Mouse (Mus musculus): ENCODE data around the gene Creb3l1. TPM values are rescaled to one million over a fixed set of nuclear protein-coding genes. Genes with fewer than 3 reads are reported as not detected.

Gene Creb3l1
- polyA plus RNA-seq, 1 experiment from 2014 or later = 3.6 TPM

DNA sequence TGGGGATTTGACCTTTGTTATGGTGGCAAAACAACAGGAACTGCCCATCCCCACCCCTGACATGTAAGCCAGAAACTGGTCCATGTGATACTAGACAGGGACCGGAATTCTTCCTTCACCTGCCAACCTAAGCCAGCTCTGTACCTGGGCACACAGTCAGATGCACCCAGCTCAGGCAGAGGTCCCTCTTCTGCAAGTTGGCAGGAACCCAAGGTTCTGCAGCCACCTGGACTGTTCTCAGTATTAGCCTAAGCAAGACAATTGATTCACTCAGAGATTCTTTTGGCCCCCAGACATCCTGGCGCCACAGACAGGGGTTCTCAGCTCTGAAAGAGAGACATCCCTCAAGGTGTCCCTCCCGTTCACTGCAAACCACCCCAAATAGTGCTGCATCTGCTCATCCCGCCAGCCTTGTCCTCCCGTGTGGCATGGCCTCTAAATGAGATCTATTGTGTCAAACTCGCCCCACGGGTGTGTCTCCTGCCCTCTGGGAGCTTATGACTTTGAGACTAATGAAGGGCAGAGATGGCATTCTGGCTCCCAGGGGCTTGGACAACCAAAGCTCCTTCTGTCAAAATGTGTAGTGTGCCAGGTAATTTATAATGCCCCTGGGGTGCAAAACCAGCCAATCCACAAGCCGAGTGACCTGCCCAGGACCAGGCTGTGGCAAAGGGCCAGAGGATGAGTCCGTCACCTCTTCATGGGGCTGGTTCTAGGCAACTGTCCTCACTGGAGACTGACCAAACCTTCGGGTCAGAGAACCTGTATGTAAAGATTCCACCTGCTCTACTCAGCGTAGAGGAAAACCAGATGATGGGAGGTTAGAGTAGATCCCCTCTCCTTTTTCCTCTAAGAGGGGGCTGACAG is 64.5 kb downstream of the Creb3l1 start:
- DNase-seq (ENCODE audit: low read depth, low spot score) = no peak
- TF ChIP-seq CTCF (IDR thresholded peaks at IDR 0.05) = no peak
- no peak for ATAC-seq
- CTCF ChIA-PET = interaction anchor here (1.0 to 5.8 kb wide), 4 partner anchors 10 to 31 kb away, joined by 3 to 63 read pairs (median 8); partner anchors contain the start of gene Gm9821
- no peaks in the 10 kb centered on the region for H3K27me3 ChIP-seq
- POLR2A ChIA-PET = interaction anchor here (0.7 to 1.4 kb wide), 2 partner anchors 12 to 225 kb away, joined by 4 to 6 read pairs; no protein-coding TSS in a partner anchor
- in situ Hi-C loops (cut with MboI; ENCODE audit: low pct_unique_long_range_greater_than_20kb) = no loop called here

DNA sequence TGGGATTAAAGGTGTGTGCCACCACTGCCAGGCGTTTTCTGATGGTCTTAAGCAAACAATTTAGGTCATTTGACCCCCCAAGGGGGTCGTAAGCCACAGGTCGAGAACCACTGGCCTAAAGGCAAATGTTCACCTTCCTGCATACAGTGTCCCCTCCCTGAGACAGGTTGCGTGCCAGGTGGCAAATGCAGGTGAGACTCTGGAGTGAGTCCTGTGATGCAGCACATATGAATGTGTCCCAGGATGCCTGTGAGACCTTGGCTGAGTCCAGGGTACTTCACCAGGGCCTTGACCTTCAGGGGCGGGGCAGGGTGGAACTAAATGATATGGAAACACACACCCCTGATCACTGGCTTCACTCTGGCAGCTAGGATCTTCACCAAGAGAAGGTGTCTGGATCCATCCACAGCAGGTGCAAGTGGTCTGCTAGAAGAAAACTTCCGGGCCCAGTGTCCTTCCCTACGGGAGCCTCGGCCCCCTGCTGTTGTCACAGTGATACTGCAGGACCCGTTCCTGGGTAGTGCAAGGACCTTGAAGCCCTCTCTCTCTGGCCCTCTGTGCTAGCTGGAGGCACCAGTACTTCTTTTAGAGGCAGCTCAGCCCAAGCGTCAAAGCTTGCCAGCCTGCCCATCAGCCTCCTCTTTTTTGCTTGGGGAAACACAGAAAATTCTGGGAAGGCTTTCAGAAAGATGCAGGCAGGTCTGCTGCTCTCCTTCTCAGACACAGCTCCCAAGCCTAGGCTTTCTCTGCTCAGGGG is 65.4 kb downstream of the Creb3l1 start:
- DNase-seq (ENCODE audit: low read depth, low spot score) = no peak
- in situ Hi-C loops (cut with MboI; ENCODE audit: low pct_unique_long_range_greater_than_20kb) = no loop called here
- CTCF ChIA-PET = interaction anchor here (1.0 to 5.8 kb wide), 4 partner anchors 9 to 31 kb away, joined by 3 to 63 read pairs (median 8); partner anchors contain the start of gene Gm9821

DNA sequence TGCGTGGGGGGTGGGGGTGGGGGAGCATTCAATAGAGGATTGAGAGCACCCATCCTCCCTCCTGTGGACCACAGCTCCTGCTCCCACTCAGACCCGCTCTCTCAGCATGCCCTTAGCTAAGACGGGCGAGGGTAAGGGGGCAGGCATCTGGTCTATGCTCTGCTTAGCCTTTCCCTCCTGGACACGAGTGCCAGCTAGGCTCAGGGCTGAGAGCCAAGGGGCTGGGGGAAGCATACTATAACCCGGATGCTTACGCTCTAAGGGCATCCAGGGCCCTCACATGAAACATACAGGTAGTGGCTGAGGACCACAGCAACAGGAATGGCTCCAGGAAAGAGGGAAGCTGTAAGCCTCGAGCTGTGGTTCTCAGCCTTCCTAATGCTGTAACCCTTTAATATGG is 66.3 kb downstream of the Creb3l1 start:
- H3K27me3 ChIP-seq = no peaks in the 10 kb centered on the region
- CTCF ChIA-PET = interaction anchor here (3.0 kb wide), 1 partner anchor 10 kb away, joined by 14 read pairs; no protein-coding TSS in a partner anchor
- in situ Hi-C loops (cut with MboI; ENCODE audit: low pct_unique_long_range_greater_than_20kb) = no loop called here
- DNase-seq (ENCODE audit: low read depth, low spot score) (no peak), ATAC-seq (no peak)
- POLR2A ChIA-PET = interaction anchor here (1.1 kb wide), 1 partner anchor 11 kb away, joined by 3 read pairs; no protein-coding TSS in a partner anchor
- no peak for TF ChIP-seq CTCF (IDR thresholded peaks at IDR 0.05)

More for the DNA sequence above, 65.4 kb downstream of the Creb3l1 start:
- TF ChIP-seq CTCF (IDR thresholded peaks at IDR 0.05) = no peak
- ATAC-seq = no peak
- POLR2A ChIA-PET = interaction anchor here (1.1 to 1.4 kb wide), 2 partner anchors 11 to 12 kb away, joined by 3 to 6 read pairs; no protein-coding TSS in a partner anchor
- H3K27me3 ChIP-seq = no peaks in the 10 kb centered on the region

DNA sequence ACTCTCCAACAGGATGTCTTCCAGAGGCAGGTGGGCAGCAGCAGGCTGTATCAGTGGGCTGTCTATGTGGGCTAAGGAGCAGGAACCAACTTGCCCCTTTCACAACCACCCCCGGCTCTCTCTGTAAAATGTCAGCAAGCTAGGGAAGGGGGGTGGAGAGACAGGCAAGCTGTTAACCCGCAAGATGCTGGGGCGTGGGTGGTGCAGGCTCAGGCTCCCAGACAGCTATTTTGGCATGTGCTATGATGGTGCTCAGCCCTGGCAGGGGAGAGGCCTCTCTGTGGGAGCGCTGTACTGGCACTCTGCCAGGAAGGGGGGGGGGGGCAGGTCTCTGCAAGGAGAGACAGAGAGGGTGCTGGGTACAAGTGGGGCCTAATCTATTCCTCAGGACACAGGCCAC is 67.2 kb downstream of the Creb3l1 start:
- ATAC-seq (no peak), DNase-seq (ENCODE audit: low read depth, low spot score) (no peak)
- no peaks in the 10 kb centered on the region for H3K27me3 ChIP-seq
- no peak for TF ChIP-seq CTCF (IDR thresholded peaks at IDR 0.05)
- in situ Hi-C loops (cut with MboI; ENCODE audit: low pct_unique_long_range_greater_than_20kb) = no loop called here
- ChIA-PET POLR2A (no interaction called here), CTCF (interaction anchor here (0.8 to 0.9 kb wide), 2 partner anchors 10 to 14 kb away, joined by 3 read pairs; no protein-coding TSS in a partner anchor)

DNA sequence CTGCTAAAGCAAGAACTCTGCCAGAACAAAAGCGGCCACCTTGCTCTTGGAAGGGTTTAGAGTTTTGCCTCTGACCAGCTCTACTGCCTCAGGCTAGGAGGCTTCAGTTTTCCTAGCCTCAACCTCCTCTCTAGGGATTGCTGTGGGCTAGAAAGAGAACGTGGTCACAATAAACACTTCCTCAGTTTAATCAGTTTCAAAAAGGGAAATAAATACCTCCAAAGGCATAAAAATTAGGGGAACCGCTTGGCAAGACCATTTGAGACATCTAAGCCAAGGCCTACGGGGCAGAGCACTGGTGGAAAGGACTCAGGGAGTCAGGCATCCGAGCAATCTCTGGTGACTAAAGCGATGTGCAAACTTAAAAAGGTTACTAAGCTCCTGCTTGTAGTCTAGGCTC is 68.4 kb downstream of the Creb3l1 start:
- H3K27me3 ChIP-seq = no peaks in the 10 kb centered on the region
- ATAC-seq = no peak
- CTCF ChIA-PET = no interaction called here
- no peak for TF ChIP-seq CTCF (IDR thresholded peaks at IDR 0.05)
- in situ Hi-C loops (cut with MboI; ENCODE audit: low pct_unique_long_range_greater_than_20kb) = no loop called here
- no peak for DNase-seq (ENCODE audit: low read depth, low spot score)
- POLR2A ChIA-PET = no interaction called here

DNA sequence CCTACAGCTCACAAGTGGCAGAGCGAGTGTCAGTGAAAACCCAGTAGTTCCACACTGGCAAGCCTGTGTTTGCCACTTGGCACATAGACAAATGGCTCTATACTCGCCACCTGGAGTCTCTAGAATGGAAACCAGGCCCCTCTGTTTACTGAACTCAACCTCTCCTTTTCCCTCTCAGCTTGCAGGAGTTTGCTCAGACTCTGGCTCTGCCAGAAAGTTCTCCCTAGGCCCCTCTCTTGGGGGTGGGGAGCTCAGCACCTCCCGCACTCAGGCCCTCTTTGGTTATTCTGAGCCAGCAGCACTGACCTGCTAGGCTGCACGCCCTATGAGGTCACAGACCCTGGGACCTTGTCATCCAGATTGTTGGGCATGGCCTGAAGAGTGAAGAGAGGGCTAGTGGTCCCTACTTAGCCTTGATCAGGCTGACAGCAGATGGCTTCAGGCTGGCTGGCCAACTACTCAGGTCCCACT is 69.1 kb downstream of the Creb3l1 start:
- ChIA-PET CTCF (interaction anchor here (2.3 kb wide), 1 partner anchor 8 kb away, joined by 11 read pairs; no protein-coding TSS in a partner anchor), POLR2A (interaction anchor here (0.6 kb wide), 1 partner anchor 181 kb away, joined by 3 read pairs; no protein-coding TSS in a partner anchor)
- DNase-seq (ENCODE audit: low read depth, low spot score) = no peak
- in situ Hi-C loops (cut with MboI; ENCODE audit: low pct_unique_long_range_greater_than_20kb) = no loop called here
- H3K27me3 ChIP-seq = no peaks in the 10 kb centered on the region
- ATAC-seq = no peak
- TF ChIP-seq CTCF (IDR thresholded peaks at IDR 0.05) = no peak

DNA sequence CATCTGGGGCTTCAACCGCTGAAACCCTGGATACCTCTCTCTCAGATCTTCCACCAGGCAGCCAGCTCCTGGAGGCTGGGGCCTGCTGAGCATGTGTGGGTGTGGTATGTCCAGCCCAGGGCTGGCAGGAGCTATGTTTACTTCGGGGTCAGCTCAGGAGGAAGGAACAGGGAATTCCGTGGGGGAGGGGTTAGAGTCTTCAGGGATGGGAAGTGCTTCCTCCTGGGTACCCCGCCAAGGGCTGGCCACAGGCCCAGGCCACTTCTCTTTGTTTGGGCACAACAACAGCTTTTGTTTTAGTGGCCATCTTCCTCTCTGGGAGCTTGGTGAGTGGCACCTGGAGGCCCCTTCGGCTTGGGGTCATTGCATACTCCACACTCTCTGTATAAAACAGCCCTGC is 70.5 kb downstream of the Creb3l1 start:
- in situ Hi-C loops (cut with MboI; ENCODE audit: low pct_unique_long_range_greater_than_20kb) = no loop called here
- no peak for DNase-seq (ENCODE audit: low read depth, low spot score)
- no peak for ATAC-seq
- ChIA-PET CTCF (interaction anchor here (1.0 to 2.3 kb wide), 3 partner anchors 10 to 11 kb away, joined by 3 to 11 read pairs (median 5); no protein-coding TSS in a partner anchor), POLR2A (interaction anchor here (0.7 to 0.8 kb wide), 2 partner anchors 59 to 998 kb away, joined by 3 read pairs; no protein-coding TSS in a partner anchor)
- no peaks in the 10 kb centered on the region for H3K27me3 ChIP-seq
- no peak for TF ChIP-seq CTCF (IDR thresholded peaks at IDR 0.05)

DNA sequence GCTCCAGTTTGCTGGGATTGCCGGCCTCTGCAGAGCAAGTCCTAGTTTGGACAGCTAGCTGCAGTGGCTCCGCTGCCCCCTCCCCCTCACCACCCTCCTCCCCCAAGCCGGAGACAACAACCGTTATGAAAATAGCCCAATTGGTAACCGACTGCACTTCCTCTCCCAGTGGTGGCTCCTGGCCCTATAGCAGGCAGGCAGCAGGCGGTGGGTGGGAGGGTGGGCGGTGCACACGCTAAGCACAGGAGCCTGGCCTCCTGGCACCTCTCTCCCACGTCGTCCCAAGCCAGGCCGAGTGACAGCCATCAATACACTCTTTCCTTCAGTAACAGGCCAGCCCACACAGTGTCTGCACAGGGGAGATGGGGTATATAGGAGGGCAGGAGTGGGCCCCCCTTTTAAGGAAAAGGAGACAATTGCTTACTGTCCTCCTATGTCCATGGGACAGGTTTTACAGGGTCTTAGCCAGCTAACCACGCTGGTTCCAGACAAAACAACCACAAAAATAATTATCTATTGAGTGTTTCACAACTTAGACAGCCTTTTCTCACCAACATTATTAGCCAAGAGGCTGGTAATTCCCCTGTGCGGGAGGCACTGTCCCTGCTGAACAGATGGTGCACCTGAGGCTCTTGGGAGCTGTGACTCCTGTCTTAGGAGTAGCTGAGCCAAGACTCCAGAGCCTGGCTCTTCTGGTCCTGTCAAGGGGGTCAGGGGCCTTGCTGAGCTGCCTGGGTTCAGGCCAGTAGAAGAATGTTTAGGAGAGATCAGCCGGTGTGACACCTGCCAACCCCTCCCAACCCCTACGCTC is 73.8 kb downstream of the Creb3l1 start:
- ChIA-PET CTCF (no interaction called here), POLR2A (no interaction called here)
- in situ Hi-C loops (cut with MboI; ENCODE audit: low pct_unique_long_range_greater_than_20kb) = no loop called here
- DNase-seq (ENCODE audit: low read depth, low spot score) (no peak), ATAC-seq (no peak)
- H3K27me3 ChIP-seq = no peaks in the 10 kb centered on the region
- TF ChIP-seq CTCF (IDR thresholded peaks at IDR 0.05) = no peak

DNA sequence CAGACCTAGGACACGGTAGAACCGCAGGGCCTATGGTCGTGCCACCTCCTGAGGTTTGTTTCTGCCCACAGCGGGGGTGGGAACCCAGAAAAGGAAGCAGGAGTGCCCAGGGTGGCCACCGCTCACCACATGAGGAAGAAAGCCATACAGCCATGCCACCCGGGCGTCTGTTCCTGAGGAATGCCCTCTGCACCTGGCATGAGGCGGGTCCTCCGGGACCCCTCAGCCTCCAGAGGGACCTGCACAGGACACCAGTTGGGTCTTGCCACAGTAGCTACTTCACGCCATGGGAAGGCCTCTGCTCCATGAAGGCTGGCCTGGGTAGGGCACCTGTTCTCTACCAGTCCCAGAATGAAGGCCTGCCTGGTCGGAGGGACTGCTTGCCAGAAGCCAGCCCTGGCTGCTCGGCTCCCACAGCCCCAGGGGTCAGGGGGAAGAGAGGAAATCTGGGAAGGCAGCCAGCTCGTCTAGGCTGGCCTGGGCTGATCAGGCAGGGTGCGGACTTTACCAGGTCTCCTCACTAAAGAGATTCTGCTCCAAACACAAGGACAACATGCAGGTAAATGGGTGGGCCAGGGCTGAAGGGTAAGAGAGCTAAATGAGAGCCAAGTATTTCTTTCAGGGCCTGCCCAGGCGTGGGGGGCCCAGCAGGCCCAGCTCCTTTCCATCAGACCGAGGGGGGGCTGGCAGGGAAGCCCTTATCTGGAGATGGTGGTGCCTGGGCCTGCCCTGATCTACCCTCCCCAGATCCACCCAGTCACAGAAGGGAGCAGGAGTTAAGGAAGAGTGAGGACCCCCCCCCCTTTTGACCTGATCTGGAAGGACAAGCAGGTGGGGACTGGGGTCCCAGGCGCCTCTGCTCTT is 74.7 kb downstream of the Creb3l1 start:
- DNase-seq (ENCODE audit: low read depth, low spot score) (no peak), ATAC-seq (peak; percentile 36)
- ChIA-PET CTCF (interaction anchor here (0.8 kb wide), 1 partner anchor 10 kb away, joined by 3 read pairs; no protein-coding TSS in a partner anchor), POLR2A (interaction anchor here (1.0 kb wide), 1 partner anchor 13 kb away, joined by 4 read pairs; no protein-coding TSS in a partner anchor)
- TF ChIP-seq CTCF (IDR thresholded peaks at IDR 0.05) = no peak
- H3K27me3 ChIP-seq = no peaks in the 10 kb centered on the region
- in situ Hi-C loops (cut with MboI; ENCODE audit: low pct_unique_long_range_greater_than_20kb) = no loop called here
